Mouse (Mus musculus) intestine, embryonic 14.5 days (tissue): Measurements from ENCODE around the gene Klhl35. TPM values are rescaled to one million over a fixed set of nuclear protein-coding genes. Genes with fewer than 3 reads are reported as not detected.

Source experiments
- ATAC-seq: fragments of 200-750 bp; cut with Nextera tagmentation; replicated peaks from 2 replicates; pipeline ENCODE4 v1.8.0; 2017; ENCODE audit warnings: low read depth, moderate number of reproducible peaks, moderate TSS enrichment, moderate library complexity; ENCODE audit not compliant: low FRiP score, low TSS enrichment
- DNase-seq: peaks from one replicate; pipeline ENCODE4 v3.0.0-alpha.2; 2018; ENCODE audit warnings: low spot score
- H3K27ac ChIP-seq: fragments of 300-500 bp; sonication (generic); 2 replicates; pipeline ENCODE4 v1.5.1; 2014; ENCODE audit warnings: low read depth, mild to moderate bottlenecking, control low read depth
- H3K27me3 ChIP-seq: fragments of 300-500 bp; sonication (generic); replicated peaks from 2 replicates; pipeline ENCODE4 v1.6.1; 2014; ENCODE audit warnings: low read length, control low read depth; ENCODE audit not compliant: control insufficient read depth, insufficient read depth
- H3K36me3 ChIP-seq: fragments of 300-500 bp; sonication (generic); 2 replicates; pipeline ENCODE4 v1.6.1; 2014; ENCODE audit warnings: low read length, control low read depth; ENCODE audit not compliant: control insufficient read depth, insufficient read depth
- H3K4me1 ChIP-seq: fragments of 300-500 bp; sonication (generic); replicated peaks from 2 replicates; pipeline ENCODE4 v1.6.1; 2014; ENCODE audit warnings: low read length, control low read depth, mixed read lengths; ENCODE audit not compliant: control insufficient read depth, insufficient read depth
- H3K4me2 ChIP-seq: fragments of 300-500 bp; sonication (generic); 2 replicates; pipeline ENCODE4 v1.6.1; 2014; ENCODE audit warnings: low read length
- H3K4me3 ChIP-seq: fragments of 300-500 bp; sonication (generic); 2 replicates; pipeline ENCODE4 v1.5.1; 2014; ENCODE audit warnings: low read depth, low read length, control low read depth, mixed read lengths
- H3K9ac ChIP-seq: fragments of 300-500 bp; sonication (generic); 2 replicates; pipeline ENCODE4 v1.6.1; 2014; ENCODE audit warnings: mild to moderate bottlenecking, low read length
- H3K9me3 ChIP-seq: fragments of 300-500 bp; sonication (generic); 2 replicates; pipeline ENCODE4 v1.6.1; 2016; ENCODE audit warnings: low read length, control low read depth; ENCODE audit not compliant: control insufficient read depth
- WGBS: fragments of 180-500 bp; shearing (Covaris S2); extraction: QIAGEN DNeasy Blood & Tissue Kit; methylation state at CpG from one replicate; pipeline ENCODE4 v1.1.7; 2014; 5-methylcytosine and 5-hydroxymethylcytosine counted together
- polyA plus RNA-seq: library from polyadenylated mRNA; unstranded; fragments of >200 nt; fragmentation: Nextera tagmentation; extraction: Ambion mirVana; gene quantifications from 2 replicates; pipeline ENCODE4 v1.2.1, GENCODE M21; 2014

Klhl35 gene
- polyA plus RNA-seq, 1 experiment from 2014 or later: 1.0 TPM

- Histone ChIP-seq H3K4me2 (no peak overlapping the region), H3K9ac (no peak overlapping the region), H3K36me3 (no peaks in the 10 kb centered on the region), H3K9me3 (no peaks in the 10 kb centered on the region), H3K4me3 (no peak overlapping the region), H3K4me1 (0 out of 2 replicates have a peak, but pooled peaks cover 4% of the 10 kb centered on the region), H3K27ac (no peak overlapping the region), H3K27me3 (no peaks in the 10 kb centered on the region)
- ATAC-seq (no peak), DNase-seq (no peak)
- 65% methylated on average over 11 of the region's 11 CpGs for WGBS
Observed at GRCm38 (mm10) chr7:99430246-99430645, 35.6 kb upstream of the Klhl35 start.

- Histone ChIP-seq H3K4me3 (no peak overlapping the region), H3K27me3 (no peaks in the 10 kb centered on the region), H3K4me2 (no peak overlapping the region), H3K27ac (no peak overlapping the region), H3K4me1 (0 out of 2 replicates have a peak, but pooled peaks cover 6% of the 10 kb centered on the region), H3K9ac (no peak overlapping the region), H3K36me3 (no peaks in the 10 kb centered on the region), H3K9me3 (no peaks in the 10 kb centered on the region)
- ATAC-seq (no peak), DNase-seq (no peak)
- 65% methylated on average over 14 of the region's 14 CpGs for WGBS
Observed at GRCm38 (mm10) chr7:99432248-99432647, 33.6 kb upstream of the Klhl35 start.

GRCm38 (mm10) chr7:99432863-99433262, 32.9 kb upstream of the Klhl35 start:
- H3K4me1 ChIP-seq: 0 out of 2 replicates have a peak, but pooled peaks cover 6% of the 10 kb centered on the region
- H3K36me3 ChIP-seq: no peaks in the 10 kb centered on the region
- no peaks in the 10 kb centered on the region for H3K27me3 ChIP-seq
- no peak for ATAC-seq
- no peak overlapping the region for H3K4me2 ChIP-seq
- H3K27ac ChIP-seq: no peak overlapping the region
- WGBS: 89% methylated on average over 6 of the region's 6 CpGs
- no peaks in the 10 kb centered on the region for H3K9me3 ChIP-seq
- no peak overlapping the region for H3K9ac ChIP-seq
- H3K4me3 ChIP-seq: no peak overlapping the region
- no peak for DNase-seq

GRCm38 (mm10) chr7:99434672-99435250, 31.0 kb upstream of the Klhl35 start:
- 60% methylated on average over 12 of the region's 12 CpGs for WGBS
- Histone ChIP-seq H3K27ac (0 out of 2 replicates have a peak overlapping the region, but pooled peaks have one; percentile 3), H3K27me3 (no peaks in the 10 kb centered on the region), H3K9ac (no peak overlapping the region), H3K4me2 (no peak overlapping the region), H3K36me3 (no peaks in the 10 kb centered on the region), H3K4me1 (0 out of 2 replicates have a peak, but pooled peaks cover 2% of the 10 kb centered on the region), H3K9me3 (no peaks in the 10 kb centered on the region), H3K4me3 (no peak overlapping the region)
- DNase-seq (no peak), ATAC-seq (no peak)

- Histone ChIP-seq H3K27ac (no peak overlapping the region), H3K4me1 (peaks cover 13% of the 10 kb centered on the region; the same call in 1 of the 2 replicates), H3K36me3 (no peaks in the 10 kb centered on the region), H3K9me3 (no peaks in the 10 kb centered on the region), H3K4me3 (no peak overlapping the region), H3K27me3 (no peaks in the 10 kb centered on the region), H3K4me2 (no peak overlapping the region), H3K9ac (no peak overlapping the region)
- ATAC-seq (no peak), DNase-seq (no peak)
- WGBS: 12% methylated on average over 4 of the region's 4 CpGs
Observed at GRCm38 (mm10) chr7:99436530-99436929, 29.3 kb upstream of the Klhl35 start.

- WGBS: 74% methylated on average over 10 of the region's 10 CpGs
- Histone ChIP-seq H3K4me3 (no peak overlapping the region), H3K4me2 (no peak overlapping the region), H3K9me3 (no peaks in the 10 kb centered on the region), H3K9ac (no peak overlapping the region), H3K36me3 (no peaks in the 10 kb centered on the region), H3K27ac (no peak overlapping the region), H3K27me3 (no peaks in the 10 kb centered on the region), H3K4me1 (peaks cover 21% of the 10 kb centered on the region; the same call in 1 of the 2 replicates)
- ATAC-seq: no peak
- DNase-seq: no peak
Observed at GRCm38 (mm10) chr7:99438881-99439280, 26.9 kb upstream of the Klhl35 start.

GRCm38 (mm10) chr7:99441534-99442072, 24.2 kb upstream of the Klhl35 start:
- no peak overlapping the region for H3K4me3 ChIP-seq
- H3K27me3 ChIP-seq: no peaks in the 10 kb centered on the region
- no peak overlapping the region for H3K4me2 ChIP-seq
- DNase-seq (peak; percentile 61), ATAC-seq (peak; percentile 57)
- H3K27ac ChIP-seq: peak overlapping the region; percentile 66
- H3K36me3 ChIP-seq: no peaks in the 10 kb centered on the region
- WGBS: 14% methylated on average over 6 of the region's 6 CpGs
- H3K9ac ChIP-seq: no peak overlapping the region
- peaks cover 20% of the 10 kb centered on the region; the same call in 1 of the 2 replicates for H3K4me1 ChIP-seq
- H3K9me3 ChIP-seq: no peaks in the 10 kb centered on the region

- Histone ChIP-seq H3K9ac (no peak overlapping the region), H3K9me3 (no peaks in the 10 kb centered on the region), H3K36me3 (no peaks in the 10 kb centered on the region), H3K27ac (peak overlapping the region; percentile 64), H3K4me3 (no peak overlapping the region), H3K27me3 (no peaks in the 10 kb centered on the region), H3K4me2 (no peak overlapping the region), H3K4me1 (peaks cover 19% of the 10 kb centered on the region; the same call in 1 of the 2 replicates)
- 51% methylated on average over 5 of the region's 5 CpGs for WGBS
- no peak for DNase-seq
- no peak for ATAC-seq
Observed at GRCm38 (mm10) chr7:99443164-99443563, 22.6 kb upstream of the Klhl35 start.

- Histone ChIP-seq H3K36me3 (no peaks in the 10 kb centered on the region), H3K27ac (no peak overlapping the region), H3K4me1 (peaks cover 19% of the 10 kb centered on the region; the same call in 1 of the 2 replicates), H3K27me3 (no peaks in the 10 kb centered on the region), H3K9me3 (no peaks in the 10 kb centered on the region), H3K4me2 (no peak overlapping the region), H3K9ac (no peak overlapping the region), H3K4me3 (no peak overlapping the region)
- ATAC-seq: no peak
- no peak for DNase-seq
- 63% methylated on average over 6 of the region's 6 CpGs for WGBS
Observed at GRCm38 (mm10) chr7:99444012-99444411, 21.8 kb upstream of the Klhl35 start.
